Mouse (Mus musculus) limb, embryonic 11.5 days (tissue): ENCODE results near the gene Id1. TPM values are rescaled to one million over a fixed set of nuclear protein-coding genes. Genes with fewer than 3 reads are reported as not detected.

Experiments used
- ATAC-seq: fragments of 200-750 bp; cut with Nextera tagmentation; 2 replicates; pipeline ENCODE4 v1.8.0; 2017; ENCODE audit warnings: low read depth; ENCODE audit not compliant: insufficient number of reproducible peaks, low FRiP score, low TSS enrichment
- DNase-seq: peaks from one replicate; pipeline ENCODE4 v3.0.0-alpha.2; 2015; ENCODE audit warnings: low spot score
- H3K27ac ChIP-seq: fragments of 300-500 bp; sonication (generic); replicated peaks from 2 replicates; pipeline ENCODE4 v1.5.1; 2014; ENCODE audit warnings: low read depth, mild to moderate bottlenecking, low read length
- H3K27me3 ChIP-seq: fragments of 300-500 bp; sonication (generic); 2 replicates; pipeline ENCODE4 v1.6.1; 2014; ENCODE audit warnings: mild to moderate bottlenecking, low read length, mixed read lengths; ENCODE audit not compliant: control insufficient read depth, insufficient read depth
- H3K36me3 ChIP-seq: fragments of 300-500 bp; sonication (generic); 2 replicates; pipeline ENCODE4 v1.6.1; 2014; ENCODE audit warnings: mild to moderate bottlenecking, low read length, moderate library complexity, mixed read lengths; ENCODE audit not compliant: control insufficient read depth, insufficient read depth
- H3K4me1 ChIP-seq: fragments of 300-500 bp; sonication (generic); 2 replicates; pipeline ENCODE4 v1.6.1; 2014; ENCODE audit warnings: low read length, mixed read lengths; ENCODE audit not compliant: control insufficient read depth, insufficient read depth
- H3K4me2 ChIP-seq: fragments of 300-500 bp; sonication (generic); 2 replicates; pipeline ENCODE4 v1.6.1; 2014; ENCODE audit warnings: low read depth, mild to moderate bottlenecking, moderate library complexity; ENCODE audit not compliant: severe bottlenecking
- H3K4me3 ChIP-seq: fragments of 300-500 bp; sonication (generic); 2 replicates; pipeline ENCODE4 v1.5.1; 2014; ENCODE audit warnings: low read depth, low read length
- H3K9ac ChIP-seq: fragments of 300-500 bp; sonication (generic); 2 replicates; pipeline ENCODE4 v1.6.1; 2014; ENCODE audit warnings: mild to moderate bottlenecking, low read length
- H3K9me3 ChIP-seq: fragments of 300-500 bp; sonication (generic); 2 replicates; pipeline ENCODE4 v1.6.1; 2016; ENCODE audit warnings: low read length; ENCODE audit not compliant: control insufficient read depth
- WGBS: fragments of 180-500 bp; shearing (Covaris S2); extraction: QIAGEN DNeasy Blood & Tissue Kit; methylation state at CpG from one replicate; pipeline ENCODE4 v1.1.7; 2014; 5-methylcytosine and 5-hydroxymethylcytosine counted together
- polyA plus RNA-seq: library from polyadenylated mRNA; unstranded; fragments of >200 nt; fragmentation: Nextera tagmentation; extraction: Ambion mirVana; gene quantifications from 2 replicates; pipeline ENCODE4 v1.2.1, GENCODE M21; 2014

Gene Id1
- polyA plus RNA-seq, 1 experiment from 2014 or later = 248 TPM

GRCm38 (mm10) chr2:152707627-152708026, 28.4 kb upstream of the Id1 start:
- peaks cover 34% of the 10 kb centered on the region for H3K4me1 ChIP-seq
- H3K4me2 ChIP-seq = peak overlapping the region; percentile 40
- peaks cover 14% of the 10 kb centered on the region for H3K36me3 ChIP-seq
- H3K27me3 ChIP-seq = no peaks in the 10 kb centered on the region
- H3K4me3 ChIP-seq = peak overlapping the region; percentile 9; the same call in 1 of the 2 replicates
- 0 out of 2 replicates have a peak, but pooled peaks cover 2% of the 10 kb centered on the region for H3K9me3 ChIP-seq
- peak overlapping the region; percentile 98 for H3K27ac ChIP-seq
- peak overlapping the region; percentile 55 for H3K9ac ChIP-seq
- DNase-seq (peak; percentile 95), ATAC-seq (peak; percentile 86)
- WGBS = under 1% methylated on average over 31 of the region's 31 CpGs

GRCm38 (mm10) chr2:152709066-152709465, 27.0 kb upstream of the Id1 start:
- WGBS = 93% methylated on average over 5 of the region's 5 CpGs
- no peak overlapping the region for H3K4me3 ChIP-seq
- H3K4me2 ChIP-seq = no peak overlapping the region
- H3K27ac ChIP-seq = no peak overlapping the region
- peaks cover 34% of the 10 kb centered on the region for H3K4me1 ChIP-seq
- DNase-seq = no peak
- H3K27me3 ChIP-seq = no peaks in the 10 kb centered on the region
- peaks cover 9% of the 10 kb centered on the region for H3K36me3 ChIP-seq
- no peak for ATAC-seq
- H3K9ac ChIP-seq = no peak overlapping the region
- H3K9me3 ChIP-seq = 0 out of 2 replicates have a peak, but pooled peaks cover 2% of the 10 kb centered on the region

DNA sequence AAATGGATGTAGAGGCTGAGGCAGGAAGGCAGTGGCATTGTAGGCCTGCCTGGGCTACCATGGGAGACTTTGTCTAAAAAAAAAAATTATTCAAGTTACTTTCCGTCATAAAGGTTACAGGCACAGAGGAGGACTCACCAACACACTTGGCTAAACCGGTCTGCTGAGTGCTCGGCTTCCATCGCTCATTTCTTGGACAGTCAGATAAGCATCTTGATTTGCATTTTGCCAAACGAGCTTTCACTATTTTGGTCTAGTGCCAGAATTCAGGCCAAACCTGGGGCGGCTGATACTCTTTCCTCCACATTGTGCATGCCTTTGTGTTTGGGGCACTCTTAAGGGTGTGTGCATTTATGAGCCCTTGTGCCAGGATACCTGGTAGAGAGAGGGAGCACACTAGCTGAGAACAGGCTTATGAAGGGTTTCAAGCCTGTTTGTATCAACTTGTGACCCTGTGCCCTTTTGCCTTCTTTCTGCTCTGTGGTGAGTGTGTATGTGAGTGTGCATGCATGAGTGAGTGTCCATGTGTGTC, 19.7 kb upstream of the Id1 start:
- H3K27me3 ChIP-seq = no peaks in the 10 kb centered on the region
- no peaks in the 10 kb centered on the region; the same call in 1 of the 2 replicates for H3K4me1 ChIP-seq
- no peak overlapping the region for H3K9ac ChIP-seq
- no peak overlapping the region for H3K27ac ChIP-seq
- no peak overlapping the region for H3K4me2 ChIP-seq
- no peak overlapping the region for H3K4me3 ChIP-seq
- WGBS = 81% methylated on average over 6 of the region's 6 CpGs
- H3K36me3 ChIP-seq = no peaks in the 10 kb centered on the region
- DNase-seq = no peak
- no peaks in the 10 kb centered on the region for H3K9me3 ChIP-seq
- ATAC-seq = no peak

GRCm38 (mm10) chr2:152717652-152718051, 18.4 kb upstream of the Id1 start:
- WGBS = 67% methylated on average over 11 of the region's 11 CpGs
- Histone ChIP-seq H3K4me3 (no peak overlapping the region), H3K27me3 (no peaks in the 10 kb centered on the region), H3K4me2 (no peak overlapping the region), H3K27ac (no peak overlapping the region), H3K9ac (no peak overlapping the region; the same call in 1 of the 2 replicates), H3K9me3 (no peaks in the 10 kb centered on the region), H3K4me1 (no peaks in the 10 kb centered on the region; the same call in 1 of the 2 replicates), H3K36me3 (no peaks in the 10 kb centered on the region)
- ATAC-seq (no peak), DNase-seq (no peak)

GRCm38 (mm10) chr2:152718076-152718475, 18.0 kb upstream of the Id1 start:
- no peaks in the 10 kb centered on the region; the same call in 1 of the 2 replicates for H3K4me1 ChIP-seq

GRCm38 (mm10) chr2:152723651-152724331, 12.3 kb upstream of the Id1 start:
- no peaks in the 10 kb centered on the region for H3K9me3 ChIP-seq
- peak overlapping the region; percentile 77 for H3K9ac ChIP-seq
- 0 out of 2 replicates have a peak overlapping the region, but pooled peaks have one; percentile 21 for H3K27ac ChIP-seq
- H3K4me1 ChIP-seq = peaks cover 38% of the 10 kb centered on the region
- H3K4me2 ChIP-seq = peak overlapping the region; percentile 64
- H3K36me3 ChIP-seq = no peaks in the 10 kb centered on the region
- H3K27me3 ChIP-seq = no peaks in the 10 kb centered on the region
- H3K4me3 ChIP-seq = peak overlapping the region; percentile 25
- 2% methylated on average over 37 of the region's 37 CpGs for WGBS
- peak; percentile 68 for DNase-seq
- ATAC-seq = no peak

More at GRCm38 (mm10) chr2:152718076-152718475, 18.0 kb upstream of the Id1 start:
- no peaks in the 10 kb centered on the region for H3K9me3 ChIP-seq
- H3K36me3 ChIP-seq = no peaks in the 10 kb centered on the region
- DNase-seq (no peak), ATAC-seq (peak; percentile 27; the same call in 1 of the 2 replicates)
- no peak overlapping the region for H3K27ac ChIP-seq
- H3K4me3 ChIP-seq = no peak overlapping the region
- peak overlapping the region; percentile 12; the same call in 1 of the 2 replicates for H3K9ac ChIP-seq
- WGBS = 28% methylated on average over 6 of the region's 6 CpGs
- H3K4me2 ChIP-seq = no peak overlapping the region
- no peaks in the 10 kb centered on the region for H3K27me3 ChIP-seq

DNA sequence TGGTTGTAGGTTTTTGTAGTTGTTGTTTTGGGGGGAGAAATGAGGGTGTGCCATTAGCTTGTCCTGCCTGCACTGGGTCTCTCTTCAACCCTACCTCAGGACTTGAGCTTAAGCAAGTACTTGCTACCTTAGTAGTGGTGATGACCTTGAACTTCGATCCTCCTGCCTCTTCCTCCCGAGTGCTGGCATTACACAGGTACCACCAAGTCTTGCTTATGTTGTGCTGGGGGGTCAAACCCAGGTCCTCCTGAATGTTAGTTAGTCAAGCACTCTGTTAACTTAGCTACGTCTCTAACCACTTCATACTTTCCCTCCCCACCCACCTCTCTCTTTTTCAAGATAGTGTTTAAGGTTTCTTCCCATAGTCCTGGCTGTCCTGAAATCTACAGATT, 11.7 kb upstream of the Id1 start:
- WGBS = 53% methylated on average over 3 of the region's 3 CpGs
- no peaks in the 10 kb centered on the region for H3K9me3 ChIP-seq
- no peak for DNase-seq
- H3K4me1 ChIP-seq = peaks cover 43% of the 10 kb centered on the region
- ATAC-seq = no peak
- no peaks in the 10 kb centered on the region for H3K27me3 ChIP-seq
- peak overlapping the region; percentile 64 for H3K4me2 ChIP-seq
- 0 out of 2 replicates have a peak overlapping the region, but pooled peaks have one; percentile 21 for H3K27ac ChIP-seq
- peak overlapping the region; percentile 25 for H3K4me3 ChIP-seq
- no peaks in the 10 kb centered on the region for H3K36me3 ChIP-seq
- H3K9ac ChIP-seq = peak overlapping the region; percentile 77

- Histone ChIP-seq H3K4me2 (no peak overlapping the region), H3K4me3 (no peak overlapping the region), H3K9me3 (no peaks in the 10 kb centered on the region), H3K9ac (0 out of 2 replicates have a peak overlapping the region, but pooled peaks have one; percentile 19), H3K27me3 (no peaks in the 10 kb centered on the region), H3K36me3 (no peaks in the 10 kb centered on the region), H3K27ac (no peak overlapping the region), H3K4me1 (peaks cover 52% of the 10 kb centered on the region)
- ATAC-seq (no peak), DNase-seq (no peak)
- WGBS = 63% methylated on average over 15 of the region's 15 CpGs
Measured at GRCm38 (mm10) chr2:152725178-152725750, 10.8 kb upstream of the Id1 start.
